Mouse (Mus musculus): ENCODE measurements at regions not wholly inside any gene's neighbourhood (a gene's known extent, or its start where the extent isn't known, plus 50 kb on each side); places are given as distances from the start of the nearest gene placed in this dataset.

DNA sequence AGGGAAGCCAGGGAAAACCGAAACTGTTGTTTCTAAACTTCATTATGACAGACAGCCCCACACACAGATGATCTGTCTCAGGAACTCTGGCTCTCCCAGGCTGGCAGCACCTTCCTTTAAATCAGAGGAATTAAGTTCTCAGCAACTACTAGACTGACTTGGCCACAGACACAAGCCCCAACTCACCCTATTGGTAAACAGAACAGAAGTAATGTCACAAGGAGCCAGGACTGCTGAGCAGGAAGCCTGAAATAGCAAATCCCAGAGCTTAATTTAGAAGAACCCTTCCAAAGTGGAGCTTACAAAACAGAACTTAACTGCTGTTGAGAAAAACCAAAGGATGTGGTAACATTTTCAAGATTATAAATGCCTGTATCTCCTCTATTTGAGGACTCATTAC lies 174.8 kb downstream of the Nfkbiz start:
- DNase-seq (ENCODE audit: low spot score), result no peak

GRCm38 (mm10) chr16:55636667-55637450 lies 201.8 kb downstream of the Nfkbiz start:
- DNase-seq (ENCODE audit: low spot score), result no peak

GRCm38 (mm10) chr16:55636224-55636623 lies 202.5 kb downstream of the Nfkbiz start:
- DNase-seq (ENCODE audit: low spot score), result no peak

GRCm38 (mm10) chr16:55634691-55635090 lies 204.0 kb downstream of the Nfkbiz start:
- DNase-seq (ENCODE audit: low spot score), result no peak

DNA sequence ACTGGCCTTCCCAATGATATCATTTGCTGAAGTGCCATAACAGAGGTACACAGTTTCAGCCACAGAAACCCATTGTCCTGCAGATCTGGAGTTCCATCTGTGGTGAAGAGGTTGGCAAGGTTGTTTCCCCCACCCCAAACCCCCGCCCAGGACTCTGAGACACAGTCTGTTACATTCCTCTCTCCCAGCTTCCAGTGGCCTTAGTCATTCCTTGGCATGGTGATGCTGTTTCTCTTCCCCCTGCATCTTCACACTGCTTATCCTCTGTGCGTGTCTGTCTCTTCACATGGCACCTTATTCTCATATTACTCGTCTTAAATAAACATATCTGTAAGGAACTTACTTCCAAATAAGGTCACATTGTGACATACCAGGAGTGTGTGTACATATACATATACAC lies 206.5 kb downstream of the Nfkbiz start:
- no peak for DNase-seq (ENCODE audit: low spot score)

DNA sequence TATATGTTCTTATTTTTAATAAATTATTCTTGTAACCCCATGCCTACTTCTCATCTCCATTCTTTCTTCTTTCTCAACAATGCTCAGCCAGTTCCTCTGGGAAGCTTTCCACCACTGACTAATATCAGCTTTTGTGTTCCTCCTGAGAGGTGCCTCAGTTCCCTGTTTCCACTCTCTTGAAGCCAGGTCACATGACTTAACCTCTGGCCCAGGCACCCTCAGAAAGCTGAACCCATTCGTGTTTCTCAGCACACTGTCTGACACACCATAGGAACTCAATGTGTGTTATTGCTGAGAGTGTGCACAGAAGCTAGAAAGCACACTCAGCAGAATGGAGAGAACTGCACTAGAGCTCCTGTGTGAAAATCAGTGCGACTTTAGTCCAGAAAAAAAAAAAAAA lies 207.1 kb downstream of the Nfkbiz start:
- DNase-seq (ENCODE audit: low spot score), result no peak

DNA sequence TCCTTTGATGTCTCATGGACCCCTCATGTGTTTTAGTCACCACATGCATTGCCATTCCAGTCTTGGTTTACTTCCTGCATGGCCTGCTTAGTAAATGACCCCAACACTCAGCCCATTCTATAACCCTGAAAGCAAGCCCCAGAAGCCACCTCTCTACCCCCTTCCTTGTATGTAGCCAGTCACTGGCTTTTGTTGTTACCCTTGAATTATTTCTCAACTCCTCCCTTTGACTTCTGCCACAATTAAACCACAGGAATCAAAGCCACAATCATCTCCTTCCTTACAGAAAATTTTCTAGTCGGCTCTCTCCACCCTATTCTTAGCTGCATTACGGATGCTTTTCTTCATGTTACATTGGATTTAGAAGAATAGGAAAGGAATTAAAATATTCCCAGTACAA lies 207.7 kb downstream of the Nfkbiz start:
- DNase-seq (ENCODE audit: low spot score), result no peak

DNA sequence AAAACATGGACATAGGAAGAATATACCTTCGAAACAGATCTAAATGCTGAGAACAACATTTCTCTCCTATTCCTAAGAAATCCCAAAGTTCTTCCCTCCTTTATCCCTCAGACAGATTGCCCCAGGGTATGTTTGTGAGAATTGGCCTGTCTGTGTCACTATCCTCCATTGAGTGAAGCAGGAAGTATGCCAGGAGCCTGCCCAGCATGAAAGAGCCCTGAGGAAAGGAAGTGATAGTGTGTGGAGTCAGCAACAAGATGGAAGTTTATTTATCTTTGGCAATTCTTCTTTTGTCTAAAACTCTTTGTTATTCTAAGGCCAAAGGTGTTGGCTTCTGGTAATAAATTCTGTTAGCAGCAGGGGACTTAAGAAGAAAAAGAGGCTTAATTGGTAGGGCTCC lies 211.2 kb downstream of the Nfkbiz start:
- no peak for DNase-seq (ENCODE audit: low spot score)

DNA sequence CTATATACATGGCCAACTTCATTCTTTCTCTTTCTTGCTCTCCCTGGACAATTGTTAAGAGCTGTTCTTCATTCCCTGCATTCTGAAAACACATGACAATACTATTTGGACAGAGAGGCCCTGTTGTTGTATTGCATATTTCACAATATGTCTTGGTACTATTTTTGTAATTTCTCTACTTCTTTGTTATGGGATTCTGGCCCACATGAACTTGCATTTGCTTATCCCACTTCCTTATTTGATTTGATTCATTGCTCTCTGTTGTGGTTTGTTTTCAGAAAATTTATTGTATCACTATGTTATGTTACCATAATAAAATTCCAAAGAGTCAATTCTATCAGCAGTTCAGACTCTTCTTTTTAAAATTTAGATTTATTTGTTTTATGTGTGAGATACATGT lies 215.3 kb downstream of the Nfkbiz start:
- DNase-seq (ENCODE audit: low spot score), result no peak

DNA sequence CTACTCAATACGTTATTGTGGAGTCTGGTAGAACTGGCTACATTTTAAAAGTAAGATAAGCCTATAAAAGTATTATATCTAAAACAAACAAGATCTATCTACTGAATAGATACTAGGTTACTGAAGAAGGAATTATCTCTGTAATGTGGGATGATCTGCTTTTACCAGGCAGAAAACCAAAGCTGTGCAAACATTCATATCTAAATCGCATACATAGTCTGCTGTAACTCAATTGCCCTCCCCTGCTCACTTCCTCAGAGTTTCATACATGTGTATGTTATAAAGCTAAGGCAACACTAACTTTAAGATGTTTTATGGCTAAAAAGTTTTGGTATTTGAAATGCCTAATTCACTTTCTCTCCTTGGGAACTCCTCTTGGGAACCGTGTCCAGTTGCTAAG lies 219.0 kb downstream of the Nfkbiz start:
- no peak for DNase-seq (ENCODE audit: low spot score)

- DNase-seq (ENCODE audit: low spot score), result no peak
Observed at GRCm38 (mm10) chr16:55617958-55618357, 220.7 kb downstream of the Nfkbiz start.

- no peak for DNase-seq (ENCODE audit: low spot score)
Observed at GRCm38 (mm10) chr16:55617506-55617905, 221.2 kb downstream of the Nfkbiz start.

- no peak for DNase-seq (ENCODE audit: low spot score)
Observed at GRCm38 (mm10) chr16:55616408-55617120, 222.1 kb downstream of the Nfkbiz start.

GRCm38 (mm10) chr16:55612873-55613272 lies 225.8 kb downstream of the Nfkbiz start:
- DNase-seq (ENCODE audit: low spot score), result no peak

- DNase-seq (ENCODE audit: low spot score), result no peak
Observed at GRCm38 (mm10) chr16:55612001-55612400, 226.7 kb downstream of the Nfkbiz start.

DNA sequence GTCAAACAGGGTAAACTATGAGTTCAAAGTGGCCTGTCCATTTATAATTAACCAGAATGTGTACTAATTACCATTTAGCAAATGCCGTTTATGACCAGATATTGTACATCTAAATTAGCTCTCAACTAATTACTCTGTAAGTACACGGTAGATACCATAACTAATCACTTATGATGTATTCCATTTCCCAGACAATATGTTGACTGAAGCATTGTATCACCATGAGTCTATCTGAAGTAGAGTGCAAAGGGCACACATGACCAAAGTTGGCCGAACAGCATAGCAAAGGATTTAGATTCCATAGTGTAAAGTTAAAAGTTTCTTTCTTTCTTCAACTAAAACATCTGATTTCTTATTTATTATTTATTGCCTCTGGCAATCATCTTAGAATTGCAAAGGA lies 227.5 kb downstream of the Nfkbiz start:
- DNase-seq (ENCODE audit: low spot score), result no peak

DNA sequence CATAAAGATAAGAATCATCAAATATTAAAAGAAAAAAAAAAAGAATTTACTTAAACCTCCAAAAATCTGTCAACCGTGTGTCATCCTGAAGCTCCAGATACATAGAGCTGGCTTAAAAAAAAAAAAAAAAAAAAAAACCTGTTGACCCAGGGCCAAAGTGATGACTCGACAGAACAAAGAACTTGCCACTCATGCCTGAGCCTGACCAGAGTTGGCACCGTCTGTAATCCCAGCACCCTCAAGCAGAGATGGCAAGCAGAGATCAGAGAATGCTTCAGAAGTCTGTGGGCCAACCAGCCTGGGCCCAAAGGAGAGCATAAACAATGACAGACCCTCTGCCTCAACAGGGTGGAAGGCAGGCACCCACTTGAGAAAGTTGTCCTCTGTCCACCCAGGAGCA lies 230.3 kb downstream of the Nfkbiz start:
- DNase-seq (ENCODE audit: low spot score), result no peak

GRCm38 (mm10) chr16:55606447-55607239 lies 232.1 kb downstream of the Nfkbiz start:
- no peak for DNase-seq (ENCODE audit: low spot score)

DNA sequence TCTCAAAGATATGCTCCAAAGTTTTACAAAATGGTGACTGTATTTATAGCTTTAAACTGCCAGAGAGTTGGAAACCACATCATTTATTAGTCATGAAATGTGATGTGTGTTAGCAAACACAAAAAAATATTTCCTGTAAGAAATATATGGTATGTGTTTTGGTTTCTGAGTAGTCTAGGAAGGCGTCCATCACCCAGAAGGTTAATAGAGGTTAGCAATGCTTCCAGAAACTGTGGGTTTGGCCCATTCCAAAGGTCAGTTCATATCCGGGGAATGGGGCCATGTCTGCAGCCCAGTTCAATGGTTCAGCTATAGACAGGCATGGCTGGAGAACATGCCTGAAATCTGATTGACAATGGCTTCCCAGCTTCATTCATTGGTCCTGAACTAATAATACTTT lies 235.1 kb downstream of the Nfkbiz start:
- no peak for DNase-seq (ENCODE audit: low spot score)

- no peak for DNase-seq (ENCODE audit: low spot score)
Observed at GRCm38 (mm10) chr16:55589382-55589956, 249.2 kb downstream of the Nfkbiz start.

- no peak for DNase-seq (ENCODE audit: low spot score)
Observed at GRCm38 (mm10) chr16:55587138-55587537, 251.6 kb downstream of the Nfkbiz start.

DNA sequence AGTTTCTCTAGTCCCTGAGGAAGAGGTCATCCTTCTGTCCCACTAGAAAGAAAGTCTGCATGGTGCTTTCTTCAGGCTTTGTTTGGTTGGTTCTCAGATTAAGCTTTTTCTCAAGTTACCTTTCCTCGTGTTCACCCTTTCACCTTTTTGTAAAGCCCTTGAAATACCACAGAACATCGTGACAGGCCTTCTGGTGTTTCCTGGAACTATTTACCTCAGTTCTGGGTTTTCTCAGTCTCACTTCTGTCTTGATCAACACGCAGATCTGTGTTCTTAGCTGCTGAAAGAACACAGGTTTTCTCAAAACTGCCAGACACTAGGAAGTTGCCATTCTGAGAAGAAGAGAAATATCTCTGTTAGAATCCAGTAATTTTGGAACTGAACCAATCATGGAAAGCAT lies 255.8 kb downstream of the Nfkbiz start:
- no peak for DNase-seq (ENCODE audit: low spot score)

DNA sequence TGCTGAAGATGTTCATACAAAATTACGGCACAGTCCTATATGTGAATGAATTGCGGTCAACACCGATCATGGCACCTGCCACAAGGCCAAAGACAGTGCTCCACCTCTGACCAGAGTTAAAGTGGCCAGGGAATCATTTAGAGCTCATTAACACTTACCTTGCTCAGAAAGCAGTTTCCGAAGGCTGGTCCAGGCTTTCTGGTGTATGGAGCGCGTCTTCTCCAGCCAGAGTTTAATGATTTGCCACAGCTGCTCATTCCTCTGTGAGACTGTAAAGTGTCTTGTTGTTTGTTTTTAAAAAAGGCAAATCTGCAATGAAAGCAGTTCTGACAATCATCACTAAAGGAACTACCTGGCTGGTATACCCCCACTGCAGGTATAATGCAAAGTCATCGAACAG lies 256.7 kb downstream of the Nfkbiz start:
- no peak for DNase-seq (ENCODE audit: low spot score)

Data from testis, postnatal 14 days (tissue).